Mouse (Mus musculus): Measurements from ENCODE around the gene A930033H14Rik.

The A930033H14Rik gene

GRCm38 (mm10) chr10:69237185-69237584 lies 24.3 kb upstream of the A930033H14Rik start:
- no peak for DNase-seq (ENCODE audit: low spot score)

DNA sequence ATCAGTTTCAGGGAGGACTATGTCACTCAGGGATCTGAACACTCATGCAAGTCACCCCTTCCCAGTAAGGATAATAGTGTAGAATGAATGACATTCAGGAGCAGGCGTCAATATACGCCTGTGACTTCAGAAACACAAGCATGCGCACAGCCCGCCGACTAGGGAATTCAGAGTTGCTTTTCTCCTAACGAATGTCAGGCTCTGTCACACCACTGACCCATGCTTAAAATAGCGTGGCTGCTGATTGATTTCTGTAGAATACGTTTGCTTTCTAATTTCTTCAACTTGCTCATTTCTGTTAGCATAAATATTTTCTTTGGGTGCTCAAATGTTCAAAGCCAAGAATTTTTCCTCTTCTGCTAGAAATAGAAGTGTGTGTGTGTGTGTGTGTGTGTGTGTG lies 13.1 kb upstream of the A930033H14Rik start:
- DNase-seq (ENCODE audit: low spot score) = no peak

DNA sequence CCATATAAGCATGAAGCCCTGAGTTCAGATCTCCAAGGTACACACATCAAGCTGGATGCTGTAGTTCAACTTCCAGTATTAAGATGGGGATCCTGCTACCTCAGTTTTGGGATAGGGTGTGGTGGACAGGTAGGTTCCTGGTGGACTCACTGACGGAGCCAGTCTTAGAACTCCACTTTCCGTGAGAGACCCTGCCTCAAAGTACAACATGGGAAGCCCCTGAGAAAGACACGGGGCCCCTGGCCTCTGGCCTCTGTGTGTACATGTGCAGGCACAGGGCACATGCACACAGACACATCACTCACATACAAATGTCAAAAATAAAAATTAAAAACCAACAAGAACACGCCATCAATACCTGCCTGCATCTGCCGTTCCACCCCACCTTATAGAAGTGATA lies 12.6 kb upstream of the A930033H14Rik start:
- DNase-seq (ENCODE audit: low spot score) = no peak

GRCm38 (mm10) chr10:69224276-69224675 lies 11.4 kb upstream of the A930033H14Rik start:
- DNase-seq (ENCODE audit: low spot score) = no peak

- no peak for DNase-seq (ENCODE audit: low spot score)
These were observed 10.3 kb upstream of the A930033H14Rik start for GRCm38 (mm10) chr10:69223232-69223631.

DNA sequence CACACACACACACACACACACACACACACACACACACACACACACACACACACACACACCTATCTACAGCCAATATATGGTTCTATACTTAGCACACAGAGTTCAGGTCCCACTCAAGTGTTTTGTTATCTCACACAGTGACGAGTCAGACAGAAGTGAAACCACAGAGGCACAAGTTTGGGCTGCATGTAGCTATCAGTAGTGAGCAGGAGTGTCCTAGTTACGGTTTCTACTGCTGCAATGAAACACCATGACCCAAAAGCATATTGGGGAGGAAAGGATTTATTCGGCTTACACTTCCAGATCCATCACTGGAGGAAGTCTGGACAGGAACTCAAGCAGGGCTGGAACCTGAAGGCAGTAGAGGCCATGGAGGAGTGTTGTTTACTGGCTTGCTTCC lies 9.1 kb upstream of the A930033H14Rik start:
- DNase-seq (ENCODE audit: low spot score) = no peak

GRCm38 (mm10) chr10:69221148-69221547 lies 8.2 kb upstream of the A930033H14Rik start:
- no peak for DNase-seq (ENCODE audit: low spot score)

DNA sequence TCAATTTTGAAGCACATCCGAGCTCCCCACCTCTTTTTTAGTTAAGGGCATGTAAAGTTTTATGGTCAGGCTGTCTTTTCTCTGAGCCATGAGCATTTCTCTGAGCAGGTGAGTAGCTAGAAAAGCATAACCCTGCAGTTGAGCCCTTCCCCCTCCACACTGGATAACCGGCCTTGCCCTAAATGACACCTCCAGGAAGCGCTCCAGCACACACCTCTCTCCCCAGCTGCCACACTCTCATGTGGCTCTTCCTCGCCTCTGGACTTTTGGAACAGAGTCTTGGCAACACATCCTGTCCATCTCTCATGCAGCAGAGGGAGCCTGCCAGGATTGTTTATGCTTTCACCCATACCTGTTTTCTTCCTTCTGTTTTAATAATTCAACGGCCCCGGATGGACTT lies 7.4 kb upstream of the A930033H14Rik start:
- no peak for DNase-seq (ENCODE audit: low spot score)

GRCm38 (mm10) chr10:69219289-69219626 lies 6.4 kb upstream of the A930033H14Rik start:
- DNase-seq (ENCODE audit: low spot score) = no peak

GRCm38 (mm10) chr10:69218458-69219288 lies 5.8 kb upstream of the A930033H14Rik start:
- DNase-seq (ENCODE audit: low spot score) = no peak

DNA sequence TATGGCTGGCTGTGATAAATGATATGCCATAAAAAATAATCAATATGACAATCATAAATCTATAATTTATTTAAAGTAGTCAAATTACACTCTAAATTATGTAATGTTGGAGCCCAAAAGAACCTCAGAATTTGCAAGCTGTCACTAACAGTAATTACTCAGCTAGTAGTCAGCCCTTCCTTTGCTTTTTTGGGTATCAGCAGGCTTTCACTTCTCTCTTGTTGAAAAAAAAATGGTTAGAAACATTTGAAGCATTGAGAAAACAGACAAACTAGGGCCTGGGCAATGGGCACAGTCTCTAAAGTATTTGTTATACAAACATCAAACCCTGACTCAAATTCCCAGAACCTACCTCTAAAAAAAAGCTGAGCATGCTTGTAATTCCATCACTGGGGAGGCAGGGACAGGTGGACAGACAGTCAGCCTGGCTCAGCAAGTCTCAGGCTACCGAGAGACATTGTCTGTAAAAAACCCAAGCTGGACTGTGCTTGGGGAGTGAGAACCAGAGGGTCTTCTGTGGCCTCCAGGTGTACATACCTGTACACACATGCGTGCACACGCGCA lies 4.3 kb upstream of the A930033H14Rik start:
- DNase-seq (ENCODE audit: low spot score) = no peak

GRCm38 (mm10) chr10:69213986-69214385 lies 1.1 kb upstream of the A930033H14Rik start:
- no peak for DNase-seq (ENCODE audit: low spot score)

DNA sequence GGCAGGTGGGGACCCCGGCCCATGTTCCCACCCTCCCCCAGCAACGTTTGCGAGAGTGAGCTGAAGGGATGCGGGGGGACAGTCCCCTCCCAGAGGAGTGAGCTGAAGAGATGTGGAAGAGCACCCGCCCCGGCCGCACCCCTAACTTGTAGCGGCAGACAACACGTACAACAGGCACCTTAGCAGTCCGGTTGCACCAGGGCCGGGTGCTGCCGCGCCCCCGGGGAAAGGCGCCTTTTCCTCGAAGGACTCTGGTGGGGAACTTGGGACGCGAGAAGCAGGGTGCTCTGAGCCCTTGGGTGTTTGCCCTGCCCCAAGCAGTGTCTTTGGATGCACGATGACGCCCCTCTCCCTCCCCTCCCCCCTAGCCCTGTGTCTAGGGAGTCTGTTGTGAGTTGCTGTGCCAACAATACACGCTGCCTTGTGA lies 566 bp upstream of the A930033H14Rik start:
- DNase-seq (ENCODE audit: low spot score) = no peak

DNA sequence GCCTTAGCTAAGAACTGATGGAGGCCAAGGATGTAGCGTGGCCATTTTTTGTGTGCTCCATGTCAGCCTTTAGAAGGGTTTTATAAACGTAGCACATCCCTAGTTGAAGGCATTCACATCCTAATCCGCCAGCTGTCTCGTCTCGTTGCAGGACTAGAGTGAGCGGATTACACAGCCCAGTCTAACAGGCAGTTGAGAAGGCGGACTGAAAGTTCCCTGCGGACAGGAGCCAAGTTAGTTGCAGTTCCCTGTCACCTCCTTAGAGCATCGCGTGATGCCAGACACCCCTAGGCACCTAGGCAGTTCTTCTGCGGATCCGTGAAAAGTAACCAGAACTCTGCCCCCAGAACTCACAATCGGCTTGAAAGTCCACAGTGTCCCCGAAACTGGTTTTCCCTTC lies 922 bp downstream of the A930033H14Rik start:
- no peak for DNase-seq (ENCODE audit: low spot score)

DNA sequence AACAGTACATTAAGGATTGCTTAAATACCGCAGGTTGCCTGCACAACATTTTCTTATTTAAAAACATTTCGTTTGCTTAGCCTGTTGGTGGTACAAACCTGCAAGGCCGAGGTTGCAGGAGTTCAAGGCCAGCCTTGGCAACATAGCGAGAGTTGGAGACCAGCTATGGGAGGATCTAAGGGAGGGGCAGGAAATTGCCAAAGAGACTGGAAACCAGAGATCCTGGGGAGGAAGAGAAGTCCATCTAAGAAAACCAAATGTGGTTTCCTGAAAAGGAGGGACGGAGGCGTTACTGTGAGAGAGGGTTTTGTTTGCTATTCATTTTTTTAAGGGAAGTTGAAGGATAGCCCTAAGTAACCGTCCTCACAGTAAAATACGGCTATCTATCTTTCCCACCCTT lies 1.3 kb downstream of the A930033H14Rik start:
- no peak for DNase-seq (ENCODE audit: low spot score)

GRCm38 (mm10) chr10:69210659-69211058 lies 2.2 kb downstream of the A930033H14Rik start:
- DNase-seq (ENCODE audit: low spot score) = no peak

GRCm38 (mm10) chr10:69210006-69210405 lies 2.9 kb downstream of the A930033H14Rik start:
- DNase-seq (ENCODE audit: low spot score) = no peak

GRCm38 (mm10) chr10:69208705-69209104 lies 4.2 kb downstream of the A930033H14Rik start:
- no peak for DNase-seq (ENCODE audit: low spot score)

GRCm38 (mm10) chr10:69207981-69208630 lies 4.8 kb downstream of the A930033H14Rik start:
- no peak for DNase-seq (ENCODE audit: low spot score)

DNA sequence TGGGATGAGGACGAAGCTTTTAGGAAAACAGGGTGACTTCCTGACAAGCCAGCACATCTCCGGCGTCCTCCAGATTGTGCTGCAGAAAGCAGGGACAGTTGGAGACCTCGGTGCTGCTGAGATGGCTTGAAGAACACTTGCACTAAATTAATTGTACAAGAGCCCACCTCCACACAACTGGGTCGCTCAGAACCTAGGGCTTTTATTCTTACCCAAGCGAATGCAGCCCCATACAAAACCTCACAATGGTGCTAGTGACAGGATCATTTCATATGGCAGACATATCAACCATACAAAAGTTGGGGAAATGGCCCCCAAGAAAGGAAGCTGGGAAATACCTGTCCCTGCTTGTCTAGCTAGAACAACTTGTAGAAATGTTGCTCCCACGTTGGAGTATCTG lies 5.4 kb downstream of the A930033H14Rik start:
- no peak for DNase-seq (ENCODE audit: low spot score)

DNA sequence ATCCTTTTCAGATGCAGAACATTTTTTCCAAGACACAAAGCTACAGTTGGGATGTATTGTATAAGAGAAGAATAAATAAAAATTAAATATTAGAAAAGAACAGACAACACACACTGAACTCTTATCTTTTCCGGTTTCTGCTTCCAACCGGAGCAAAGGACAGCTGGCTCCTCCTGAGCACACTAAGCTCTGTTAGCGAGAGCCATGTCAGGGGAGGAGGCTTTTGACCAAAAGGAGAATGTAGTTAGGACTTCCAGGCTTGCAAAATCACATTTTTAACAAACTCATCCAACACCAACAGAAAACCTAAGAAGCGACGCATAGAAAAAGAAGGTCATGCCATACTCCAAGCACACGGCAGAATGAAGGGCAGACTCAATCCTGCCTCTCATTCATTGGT lies 6.8 kb downstream of the A930033H14Rik start:
- DNase-seq (ENCODE audit: low spot score) = no peak

GRCm38 (mm10) chr10:69204677-69205400 lies 8.1 kb downstream of the A930033H14Rik start:
- DNase-seq (ENCODE audit: low spot score) = no peak

DNA sequence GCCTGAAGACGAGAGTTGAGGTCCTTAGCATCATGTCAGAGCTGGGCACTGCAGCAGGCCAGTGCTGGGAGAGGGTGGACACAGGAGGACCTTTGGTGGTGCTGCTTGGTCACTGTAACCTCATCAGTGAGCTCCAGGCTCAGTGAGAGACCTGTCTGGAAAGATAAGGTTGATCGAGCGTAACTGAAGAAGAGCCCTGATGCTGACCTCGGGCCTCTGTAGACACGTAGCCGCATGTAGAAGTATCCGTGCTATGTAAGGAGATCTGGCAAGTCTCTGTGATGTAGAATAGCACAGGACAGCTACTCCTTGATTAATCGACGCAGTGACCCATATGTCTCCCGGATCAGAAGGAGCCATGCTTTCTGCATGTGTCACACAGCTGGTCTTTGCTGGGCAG lies 19.2 kb downstream of the A930033H14Rik start:
- DNase-seq (ENCODE audit: low spot score) = no peak
